Mouse (Mus musculus): ENCODE measurements around the gene Nod2.

Gene Nod2

GRCm38 (mm10) chr8:88686226-88686905 is 39.3 kb downstream of the Nod2 start:
- no peak for TF ChIP-seq GATA4 (IDR thresholded peaks at IDR 0.05; ENCODE audit: insufficient replicate concordance, low read length)

- no peak for TF ChIP-seq GATA4 (IDR thresholded peaks at IDR 0.05; ENCODE audit: insufficient replicate concordance, low read length)
Observed at GRCm38 (mm10) chr8:88686906-88687235, 39.8 kb downstream of the Nod2 start.

- no peak for TF ChIP-seq GATA4 (IDR thresholded peaks at IDR 0.05; ENCODE audit: insufficient replicate concordance, low read length)
Observed at GRCm38 (mm10) chr8:88689151-88689550, 42.0 kb downstream of the Nod2 start.

DNA sequence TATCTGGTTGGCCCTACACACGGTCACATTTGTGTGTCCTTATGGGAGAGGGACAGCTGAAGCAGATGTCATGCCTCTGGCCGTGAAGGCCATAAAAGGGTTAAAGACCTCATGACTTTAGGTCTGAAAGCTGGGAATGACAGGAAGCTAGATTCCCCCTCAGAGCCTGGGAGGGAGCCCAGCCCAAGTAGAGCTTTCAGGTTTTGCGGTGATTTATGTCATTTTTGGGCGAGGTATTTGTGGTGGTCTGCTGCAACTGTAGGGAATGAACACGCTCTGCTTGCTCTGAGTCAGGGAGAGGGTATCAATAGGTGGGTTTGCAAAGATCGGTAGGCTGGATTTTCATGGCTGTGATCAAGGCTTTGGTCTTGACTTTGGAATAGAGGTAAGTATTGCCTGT is 42.8 kb downstream of the Nod2 start:
- TF ChIP-seq GATA4 (IDR thresholded peaks at IDR 0.05; ENCODE audit: insufficient replicate concordance, low read length): no peak

GRCm38 (mm10) chr8:88691342-88691948 is 44.3 kb downstream of the Nod2 start:
- TF ChIP-seq GATA4 (IDR thresholded peaks at IDR 0.05; ENCODE audit: insufficient replicate concordance, low read length): no peak

- no peak for TF ChIP-seq GATA4 (IDR thresholded peaks at IDR 0.05; ENCODE audit: insufficient replicate concordance, low read length)
Observed at GRCm38 (mm10) chr8:88691961-88692360, 44.8 kb downstream of the Nod2 start.

- TF ChIP-seq GATA4 (IDR thresholded peaks at IDR 0.05; ENCODE audit: insufficient replicate concordance, low read length): no peak
Observed at GRCm38 (mm10) chr8:88692866-88693265, 45.8 kb downstream of the Nod2 start.

DNA sequence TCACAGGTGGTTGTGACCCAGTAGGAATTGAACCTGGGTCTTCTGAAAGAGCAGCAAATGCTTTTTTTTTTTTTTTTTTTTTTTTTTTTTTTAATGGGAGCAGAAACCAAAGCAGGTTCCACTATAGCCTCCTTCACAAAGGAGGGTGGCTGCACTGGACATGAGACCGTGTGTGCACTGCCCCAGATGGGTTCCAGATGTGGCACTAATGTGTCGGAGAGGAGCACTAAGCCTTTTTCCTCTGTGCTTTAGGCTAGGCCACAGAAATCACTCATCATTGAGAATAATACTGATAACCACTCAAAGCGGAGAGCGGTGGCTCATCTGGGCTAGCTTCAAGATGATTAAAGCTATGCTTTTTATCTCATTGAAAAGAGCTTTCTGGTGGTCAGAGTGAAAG is 46.3 kb downstream of the Nod2 start:
- TF ChIP-seq GATA4 (IDR thresholded peaks at IDR 0.05; ENCODE audit: insufficient replicate concordance, low read length): no peak

- TF ChIP-seq GATA4 (IDR thresholded peaks at IDR 0.05; ENCODE audit: insufficient replicate concordance, low read length): no peak
Observed at GRCm38 (mm10) chr8:88694291-88694690, 47.2 kb downstream of the Nod2 start.

GRCm38 (mm10) chr8:88696228-88696627 is 49.1 kb downstream of the Nod2 start:
- no peak for TF ChIP-seq GATA4 (IDR thresholded peaks at IDR 0.05; ENCODE audit: insufficient replicate concordance, low read length)

- TF ChIP-seq GATA4 (IDR thresholded peaks at IDR 0.05; ENCODE audit: insufficient replicate concordance, low read length): no peak; the same call in 1 of the 2 replicates
Observed at GRCm38 (mm10) chr8:88696721-88697641, 49.9 kb downstream of the Nod2 start, which contains the start of gene Cyld. Gene Cyld, plus strand, starts transcription at chr8:88697028.

GRCm38 (mm10) chr8:88697642-88698031 is 50.5 kb downstream of the Nod2 start:
- TF ChIP-seq GATA4 (IDR thresholded peaks at IDR 0.05; ENCODE audit: insufficient replicate concordance, low read length): no peak

DNA sequence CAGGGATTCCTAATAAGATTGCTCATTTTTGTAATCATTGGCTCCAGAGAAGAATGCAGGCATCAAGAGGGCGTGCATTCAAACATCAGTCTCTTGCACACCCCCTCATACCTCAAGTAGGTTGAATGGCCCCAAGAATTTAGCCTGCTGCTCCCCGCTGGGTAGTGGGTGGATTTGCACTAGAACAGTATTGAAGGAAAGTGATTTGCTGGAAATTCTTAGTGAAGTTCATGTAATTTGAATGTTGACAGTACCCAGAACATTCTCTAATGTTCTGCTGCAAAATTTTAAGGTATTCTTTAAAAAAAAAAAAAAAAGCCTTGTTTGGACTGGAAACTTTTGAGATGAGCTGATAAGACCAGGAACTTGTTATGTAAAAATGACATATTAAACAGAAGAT is 50.9 kb downstream of the Nod2 start:
- no peak for TF ChIP-seq GATA4 (IDR thresholded peaks at IDR 0.05; ENCODE audit: insufficient replicate concordance, low read length)

DNA sequence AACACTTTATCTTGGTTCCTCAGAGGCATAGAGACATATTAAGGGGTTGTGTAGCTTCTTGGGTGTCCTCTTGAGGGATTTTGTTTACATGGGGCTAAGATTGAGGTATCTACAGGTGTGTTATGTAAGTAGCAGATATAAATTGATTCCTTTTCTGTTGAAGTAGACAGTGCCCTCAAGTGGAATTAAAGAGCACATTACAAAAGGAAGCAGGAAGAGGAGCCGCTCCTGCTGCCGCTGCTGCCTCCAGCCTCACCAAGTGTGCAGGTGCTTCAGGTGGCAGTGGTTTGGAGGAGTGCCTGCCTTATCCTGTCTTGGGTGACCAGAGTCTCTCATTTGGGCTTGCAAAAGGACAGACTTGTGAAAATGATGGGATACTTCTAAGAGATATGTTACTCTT is 54.5 kb downstream of the Nod2 start:
- TF ChIP-seq GATA4 (IDR thresholded peaks at IDR 0.05; ENCODE audit: insufficient replicate concordance, low read length): no peak

GRCm38 (mm10) chr8:88702816-88703215 is 55.7 kb downstream of the Nod2 start:
- no peak for TF ChIP-seq GATA4 (IDR thresholded peaks at IDR 0.05; ENCODE audit: insufficient replicate concordance, low read length)
